Mouse (Mus musculus) spleen, postnatal 14 days (tissue): Measurements from ENCODE around the gene Rasal2.

Experiments
- DNase-seq, 2 experiments: peaks; one replicate each; pipeline ENCODE4 v3.0.0; 2021 to 2022; ENCODE audit warnings: low spot score in 2 of 2

Rasal2 gene

DNA sequence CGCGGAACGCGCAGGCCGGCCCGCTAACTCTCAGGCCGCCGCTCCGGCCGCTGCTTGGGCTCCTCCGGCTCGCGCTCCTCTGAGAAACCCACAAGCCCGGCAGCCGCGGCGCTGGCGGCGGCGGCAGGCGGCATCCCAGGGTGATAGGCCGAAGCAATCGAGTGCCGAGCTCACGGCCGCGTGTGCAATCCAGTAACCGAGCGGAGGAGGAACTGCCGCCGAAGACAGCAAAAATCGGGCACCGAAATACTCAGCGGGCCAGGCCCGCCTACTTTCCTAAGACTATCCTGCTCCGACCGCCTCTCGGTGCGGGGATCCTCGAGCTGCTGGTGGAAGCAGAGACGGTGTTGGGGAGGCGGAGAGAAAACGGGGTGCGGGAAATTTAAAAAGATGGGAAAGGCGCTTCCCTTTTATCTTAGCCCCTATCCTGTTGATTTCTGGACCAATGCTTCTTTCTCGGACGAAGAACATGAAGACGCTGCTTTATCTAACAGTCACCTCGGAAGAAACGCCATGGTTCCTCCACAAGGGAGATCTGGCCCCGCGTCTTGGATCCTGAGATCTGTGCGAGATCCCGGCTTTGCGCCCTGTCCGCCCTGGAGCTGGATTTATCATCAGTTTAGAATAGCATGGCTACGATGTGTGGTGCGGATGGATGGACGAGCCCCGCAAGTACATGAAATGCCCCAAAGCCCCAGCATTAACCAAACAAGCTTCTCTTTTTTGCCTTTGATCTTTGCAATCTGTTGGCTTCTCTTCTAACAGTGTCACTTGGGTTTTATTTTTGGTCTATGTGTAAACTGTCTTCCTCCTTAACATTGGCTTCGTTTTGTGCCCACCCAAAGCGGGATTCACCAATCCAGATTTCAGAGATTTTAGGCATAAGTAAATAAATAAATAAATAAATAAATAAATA is at the start of gene Rasal2:
Gene Rasal2, minus strand, starts transcription at position 142 of the 916 bp plus-strand sequence.
- peak; percentile 76 to 85 for DNase-seq

- no peak for DNase-seq
Measured at GRCm38 (mm10) chr1:157461276-157461675, 48.9 kb upstream of the Rasal2 start.

- DNase-seq: no peak
Measured at GRCm38 (mm10) chr1:157459904-157460303, 47.5 kb upstream of the Rasal2 start.

DNA sequence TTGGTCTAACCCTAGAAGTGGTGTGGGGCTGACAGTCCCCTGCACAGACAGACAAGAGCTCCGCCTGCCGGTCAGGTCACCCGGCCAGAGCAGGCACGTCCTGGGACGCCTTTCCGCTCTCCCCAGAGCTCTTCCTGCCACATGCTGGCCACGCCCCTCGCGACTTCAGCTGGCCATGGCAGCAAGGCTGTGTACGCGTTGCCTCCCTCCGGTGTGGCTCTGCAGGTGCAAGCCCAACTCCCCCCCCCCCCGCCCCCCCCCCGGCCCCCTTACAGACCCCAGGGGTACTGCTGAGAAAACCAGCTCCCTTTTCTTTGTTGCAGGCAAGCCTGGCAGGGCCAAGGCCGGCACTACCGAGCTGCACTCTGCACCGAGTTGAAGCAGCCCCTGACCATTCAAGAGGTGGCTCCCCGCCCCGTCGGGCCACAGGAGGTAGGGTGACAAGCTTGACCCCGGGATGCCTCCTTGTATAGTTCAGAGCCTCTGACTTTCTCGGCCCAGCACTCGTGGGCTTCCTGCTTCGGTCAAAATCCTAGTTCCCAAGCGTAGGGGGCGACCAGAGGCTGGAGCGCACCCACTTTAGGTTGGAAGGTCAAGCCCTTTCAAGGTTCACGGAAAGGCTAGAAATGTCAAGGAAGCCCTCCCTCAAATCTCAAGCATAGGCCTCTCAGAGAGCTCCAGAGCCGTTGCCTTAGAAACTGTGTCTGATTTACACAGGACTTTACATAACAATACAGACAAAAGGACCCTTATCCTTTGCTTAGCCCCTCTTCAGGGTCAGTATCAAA is 46.2 kb upstream of the Rasal2 start, which contains the start of gene Cryzl2:
Gene Cryzl2, plus strand, starts transcription at position 157 of the 788 bp plus-strand sequence.
- DNase-seq: peak; percentile 45 to 56

DNA sequence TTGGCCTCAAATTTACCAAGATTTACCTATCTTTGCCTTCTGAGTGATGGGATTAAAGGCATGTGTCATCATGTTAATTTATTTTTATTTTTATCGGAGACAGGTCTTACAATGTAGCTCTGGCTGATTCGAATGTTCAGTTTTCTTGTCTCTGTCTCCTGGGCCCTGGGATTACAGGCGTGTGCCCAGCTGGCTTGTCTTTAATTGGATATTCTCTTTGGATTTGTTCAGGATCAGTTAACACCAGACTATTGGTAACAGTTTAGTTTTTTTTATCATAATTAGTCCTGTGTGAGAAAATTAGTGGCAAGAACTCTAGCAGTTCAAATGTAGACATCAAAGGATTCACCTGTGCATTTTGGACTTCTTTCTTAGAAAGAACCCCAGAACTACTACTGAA is 45.4 kb upstream of the Rasal2 start:
- DNase-seq: no peak

DNA sequence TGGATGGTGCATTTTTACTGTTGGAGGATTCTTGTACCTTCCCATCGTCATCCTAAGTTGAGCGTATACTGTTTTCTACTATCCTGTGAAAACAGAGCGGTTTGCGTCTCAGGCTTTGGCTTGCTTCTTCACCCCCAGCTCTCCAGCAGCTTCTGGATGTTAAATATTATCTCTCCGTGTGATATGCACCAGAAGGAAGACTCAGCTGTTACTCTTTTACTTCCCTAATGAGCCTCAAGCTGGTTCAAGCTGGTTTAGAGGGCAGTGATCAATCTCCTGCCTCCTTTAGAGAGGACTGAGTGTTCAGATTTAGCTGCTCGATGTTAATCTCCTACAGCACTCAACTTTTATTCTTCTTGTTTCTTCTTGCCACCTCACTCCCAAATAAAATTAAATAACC is 42.5 kb upstream of the Rasal2 start:
- DNase-seq: no peak

- no peak for DNase-seq
Measured at GRCm38 (mm10) chr1:157452759-157453549, 40.6 kb upstream of the Rasal2 start.

DNA sequence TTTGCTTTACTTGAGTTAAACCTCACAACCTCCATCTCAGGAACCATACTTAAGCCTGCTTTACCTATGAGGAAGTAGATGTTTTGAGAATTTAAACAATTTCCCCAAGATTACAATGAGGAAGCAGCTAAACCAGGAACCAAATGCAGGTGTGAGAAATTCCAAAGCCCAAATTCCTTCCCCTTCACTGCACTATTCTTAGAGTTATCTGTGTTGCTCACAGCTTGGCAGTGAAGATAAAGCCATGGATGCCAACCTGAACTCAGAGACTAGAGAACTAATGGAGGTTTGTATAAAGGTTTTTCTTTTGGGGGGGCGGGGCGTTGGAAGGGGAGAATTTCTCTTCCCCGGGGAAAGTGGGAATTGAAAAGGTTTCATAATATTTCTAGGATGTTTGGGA is 39.9 kb upstream of the Rasal2 start:
- DNase-seq: no peak

- DNase-seq: no peak
Measured at GRCm38 (mm10) chr1:157449981-157450636, 37.7 kb upstream of the Rasal2 start.

DNA sequence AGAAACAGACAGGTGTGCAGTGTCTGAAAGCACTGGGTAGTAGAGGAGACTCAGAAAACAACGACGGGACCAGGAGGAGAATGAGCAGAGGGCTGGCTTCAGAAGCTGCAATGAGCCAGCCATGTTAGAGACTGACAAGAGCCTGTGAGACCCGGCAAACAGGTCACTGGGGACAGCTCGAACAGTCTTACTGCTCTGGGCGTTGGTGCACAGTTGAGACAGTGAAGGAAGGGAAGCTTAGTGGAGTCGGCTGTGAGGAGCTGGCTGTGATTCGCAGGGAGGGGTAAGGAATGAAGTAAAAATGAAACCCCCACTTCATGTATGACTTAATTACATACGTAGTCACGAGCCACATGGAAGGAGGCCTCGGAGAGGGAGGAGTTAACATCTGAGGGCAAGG is 37.1 kb upstream of the Rasal2 start:
- DNase-seq: no peak

- DNase-seq: no peak
Measured at GRCm38 (mm10) chr1:157448805-157449188, 36.4 kb upstream of the Rasal2 start.

- DNase-seq: no peak
Measured at GRCm38 (mm10) chr1:157448164-157448804, 35.9 kb upstream of the Rasal2 start.

DNA sequence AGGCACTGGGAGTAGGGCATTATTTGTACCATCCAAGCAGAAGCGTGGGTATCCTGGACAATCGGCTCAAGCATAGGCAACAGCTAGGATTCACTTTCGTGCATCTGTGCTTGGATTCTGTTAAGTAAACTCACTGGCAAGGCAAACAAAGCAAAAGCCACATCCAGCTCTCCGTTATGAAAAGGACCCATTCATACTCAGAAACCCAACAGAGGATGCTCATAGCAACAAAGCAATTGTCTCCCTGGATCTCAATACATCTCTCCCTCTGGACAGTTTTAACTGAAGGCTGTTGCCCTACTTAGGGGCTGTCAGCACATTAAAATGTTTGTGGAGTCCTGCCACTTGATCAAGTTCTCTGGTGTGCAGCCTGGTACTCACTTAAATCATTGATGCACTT is 34.7 kb upstream of the Rasal2 start:
- DNase-seq: no peak

DNA sequence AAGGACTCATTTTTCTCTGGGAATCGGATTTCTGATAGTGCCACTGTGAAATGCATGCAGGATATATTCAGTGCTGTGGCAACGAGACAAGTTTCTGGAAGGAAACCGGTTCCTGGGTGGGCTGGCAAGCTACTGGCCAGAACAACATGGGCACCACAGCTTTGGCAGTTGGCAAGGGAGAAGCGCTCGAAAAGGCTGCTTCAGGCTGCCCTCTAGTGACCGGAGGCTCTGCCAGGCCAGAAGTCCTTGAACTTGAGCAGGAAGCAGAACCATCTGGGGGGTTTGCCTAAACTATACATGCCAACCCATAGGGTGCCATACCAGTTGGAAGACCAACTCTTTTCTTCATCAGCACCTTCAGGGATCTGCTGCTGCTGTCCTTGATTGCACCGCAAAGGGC is 33.9 kb upstream of the Rasal2 start:
- peak in 1 of 2 experiments; percentile 7 for DNase-seq

- DNase-seq: no peak
Measured at GRCm38 (mm10) chr1:157445398-157445910, 33.1 kb upstream of the Rasal2 start.

GRCm38 (mm10) chr1:157444632-157445300 is 32.4 kb upstream of the Rasal2 start:
- DNase-seq: no peak

DNA sequence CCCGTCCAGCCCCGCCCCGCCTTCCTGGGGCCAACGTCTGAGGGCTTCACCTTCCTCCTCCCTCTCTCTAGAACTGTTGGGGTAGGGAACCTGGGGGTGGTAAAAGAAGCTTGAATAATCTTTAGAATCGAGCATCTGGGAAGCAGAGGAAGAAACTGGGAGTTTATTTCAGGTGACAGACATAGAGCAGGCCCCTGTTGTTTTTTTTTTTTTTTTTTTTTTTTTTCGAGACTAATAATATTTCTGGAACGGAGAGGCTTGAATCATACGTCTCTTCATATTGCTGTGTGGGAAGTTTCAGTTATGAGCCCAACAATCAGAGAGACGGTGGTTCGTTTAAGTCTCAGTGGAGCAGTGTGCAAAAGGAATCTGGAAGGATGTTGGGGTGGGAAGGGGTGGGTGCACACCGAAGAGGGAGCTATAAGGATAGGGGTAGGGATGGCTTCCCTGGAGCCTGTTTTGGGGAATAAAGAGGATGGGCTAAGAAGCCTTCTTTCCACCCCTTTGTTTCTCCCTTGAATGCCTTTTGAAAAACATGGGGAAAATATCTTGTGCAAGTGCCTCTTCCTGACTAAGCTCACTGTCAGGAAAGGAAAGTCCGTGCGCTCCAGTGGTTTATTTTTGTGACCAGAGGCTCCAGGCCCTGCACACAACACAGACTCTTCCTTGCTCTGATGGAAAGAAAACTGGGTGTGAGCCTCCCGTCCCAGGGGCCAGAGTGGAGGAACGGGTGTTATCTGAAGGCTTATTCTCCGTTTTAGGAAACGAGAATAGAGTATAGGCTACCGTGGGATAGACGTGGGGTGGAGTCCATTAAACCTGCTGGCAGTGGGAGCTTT is 31.5 kb upstream of the Rasal2 start:
- no peak for DNase-seq

DNA sequence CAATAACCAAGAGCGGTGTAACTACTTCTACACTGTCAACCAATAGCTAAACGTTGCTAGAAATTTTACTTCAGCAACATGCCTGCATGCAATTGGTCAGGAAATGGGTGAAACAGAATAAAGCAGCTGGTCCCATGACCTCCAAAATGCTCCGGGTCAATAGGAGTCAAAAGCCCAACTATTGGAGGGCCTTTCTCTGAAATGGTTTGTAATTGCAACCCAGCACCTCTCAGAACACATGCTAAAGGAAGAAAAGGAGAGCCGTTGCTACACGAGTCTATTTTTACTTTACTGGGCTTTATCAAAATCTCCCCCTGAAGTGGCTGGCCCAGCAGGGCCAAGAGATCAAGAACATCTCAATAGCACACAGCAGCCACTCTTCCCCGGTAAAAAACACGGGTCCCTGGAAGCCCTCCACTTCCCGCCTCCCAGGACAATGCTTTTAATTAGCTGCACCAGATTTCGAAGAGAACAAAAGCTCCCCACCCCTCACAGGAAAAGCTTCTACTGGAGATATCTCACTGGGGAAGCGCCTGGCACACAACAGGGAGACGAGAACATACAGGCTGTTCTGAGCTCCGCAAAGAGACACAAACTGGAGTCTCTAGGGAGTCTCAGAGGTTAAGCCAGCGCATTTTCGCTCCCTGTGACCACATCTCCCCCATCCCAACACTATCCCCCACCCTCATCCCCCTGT is 30.8 kb upstream of the Rasal2 start:
- DNase-seq: no peak
